Mouse (Mus musculus): ENCODE results near the gene Maob.

Gene Maob

DNA sequence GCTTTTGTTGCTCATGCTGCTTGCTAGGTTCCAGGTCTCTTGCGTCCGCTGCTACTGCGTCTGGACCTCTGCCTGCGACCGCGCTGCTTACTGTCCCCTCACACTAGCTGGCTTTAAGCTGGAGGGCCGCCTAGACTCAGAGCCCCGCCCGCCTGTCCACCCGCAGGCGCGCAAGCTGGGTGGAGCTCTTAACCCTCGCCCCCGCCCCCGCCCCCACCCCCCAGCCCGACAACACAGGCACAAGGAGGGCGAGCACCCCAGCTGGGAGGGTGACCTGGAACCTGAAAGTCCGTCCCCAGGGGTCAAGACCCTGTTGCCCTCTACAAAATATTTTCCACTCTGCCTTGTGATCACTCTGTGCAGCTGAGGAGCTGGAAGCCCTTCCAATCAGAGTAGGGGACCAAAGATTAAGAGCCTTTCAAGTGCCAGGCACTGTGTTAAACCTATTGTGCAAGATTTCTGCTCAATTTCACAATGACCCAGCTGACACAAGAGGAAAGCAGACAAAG, at the start of gene Maob:
Gene Maob, minus strand, starts transcription at position 106 of the 509 bp plus-strand sequence.
- no peak for ATAC-seq (ENCODE audit: insufficient number of reproducible peaks, low FRiP score, low TSS enrichment)

DNA sequence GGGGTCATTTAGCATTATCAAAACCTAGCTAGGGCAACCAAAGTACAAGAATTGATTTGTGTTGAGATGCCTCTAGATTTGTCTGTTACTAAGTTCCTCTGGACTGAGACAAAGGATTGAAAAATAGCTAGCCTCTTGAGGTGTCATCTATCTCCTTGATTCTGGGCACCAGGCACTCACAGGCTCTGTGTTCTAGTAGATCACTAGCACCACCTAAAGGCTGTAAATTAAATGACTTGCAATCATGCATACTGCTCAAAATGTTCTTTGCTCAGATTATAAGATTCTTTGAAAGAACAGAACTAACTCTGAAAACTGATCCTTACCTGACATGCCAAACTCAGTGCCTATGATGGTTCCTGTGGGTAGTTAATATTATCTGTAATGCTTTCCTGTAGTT, 43.1 kb upstream of the Maob start:
- no peak for ATAC-seq (ENCODE audit: insufficient number of reproducible peaks, low FRiP score, low TSS enrichment)

DNA sequence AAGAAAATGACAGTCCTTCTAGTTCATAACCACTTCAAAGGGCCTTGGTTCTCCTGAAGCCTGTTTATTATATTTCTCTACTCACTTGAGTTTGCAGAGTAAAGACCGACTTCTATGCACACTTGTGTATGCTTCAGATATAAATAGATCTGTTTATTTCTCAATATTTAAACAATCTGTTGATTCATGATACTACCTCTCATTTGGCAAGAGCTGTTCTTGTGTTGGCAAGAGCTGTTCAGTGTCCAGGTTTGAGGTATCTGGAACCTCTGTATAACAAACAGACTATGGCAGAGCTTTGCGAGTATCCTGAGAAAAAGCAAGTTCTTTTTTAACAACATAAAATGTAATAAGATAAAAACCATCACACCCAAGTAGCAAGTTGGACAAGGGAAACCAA, 28.9 kb upstream of the Maob start:
- ATAC-seq (ENCODE audit: insufficient number of reproducible peaks, low FRiP score, low TSS enrichment): no peak

DNA sequence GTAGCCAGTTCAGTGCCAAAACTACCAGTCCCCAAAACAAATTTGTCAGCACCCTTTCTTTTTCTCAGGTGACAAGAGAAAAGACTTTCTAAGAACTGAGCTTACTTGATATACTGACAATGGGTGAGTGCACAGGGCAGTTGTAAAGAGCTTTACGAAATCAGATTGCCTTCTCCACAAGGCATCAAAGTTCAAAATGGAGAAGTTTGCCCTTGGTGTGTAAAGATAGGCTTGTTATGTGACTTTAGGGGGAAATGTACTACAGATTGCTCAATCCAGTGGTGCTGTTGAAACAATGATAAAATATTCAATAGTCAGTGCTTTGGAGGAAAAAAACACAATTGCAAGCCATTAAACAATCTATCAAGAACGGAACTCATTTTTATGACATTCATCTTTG, 24.3 kb upstream of the Maob start:
- ATAC-seq (ENCODE audit: insufficient number of reproducible peaks, low FRiP score, low TSS enrichment): no peak

DNA sequence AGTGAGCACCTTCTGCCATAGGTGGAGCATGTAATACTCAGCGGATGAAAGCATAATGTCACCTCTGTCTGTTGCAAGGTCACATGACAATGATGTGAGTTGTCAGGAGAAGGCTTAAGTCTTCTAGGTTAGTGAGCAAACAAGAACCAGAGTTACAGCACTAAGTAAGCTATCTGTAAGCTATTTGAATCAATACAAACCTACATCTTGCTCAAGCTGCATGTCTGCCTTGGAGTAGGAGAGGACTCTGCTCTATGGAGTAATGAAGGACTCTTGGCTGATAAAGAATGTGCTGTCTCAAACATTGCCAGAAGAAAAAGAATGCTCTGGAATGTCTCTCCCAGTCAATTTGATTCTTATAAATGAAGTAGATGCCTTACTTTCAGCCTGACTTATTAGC, 20.1 kb upstream of the Maob start:
- no peak for ATAC-seq (ENCODE audit: insufficient number of reproducible peaks, low FRiP score, low TSS enrichment)

DNA sequence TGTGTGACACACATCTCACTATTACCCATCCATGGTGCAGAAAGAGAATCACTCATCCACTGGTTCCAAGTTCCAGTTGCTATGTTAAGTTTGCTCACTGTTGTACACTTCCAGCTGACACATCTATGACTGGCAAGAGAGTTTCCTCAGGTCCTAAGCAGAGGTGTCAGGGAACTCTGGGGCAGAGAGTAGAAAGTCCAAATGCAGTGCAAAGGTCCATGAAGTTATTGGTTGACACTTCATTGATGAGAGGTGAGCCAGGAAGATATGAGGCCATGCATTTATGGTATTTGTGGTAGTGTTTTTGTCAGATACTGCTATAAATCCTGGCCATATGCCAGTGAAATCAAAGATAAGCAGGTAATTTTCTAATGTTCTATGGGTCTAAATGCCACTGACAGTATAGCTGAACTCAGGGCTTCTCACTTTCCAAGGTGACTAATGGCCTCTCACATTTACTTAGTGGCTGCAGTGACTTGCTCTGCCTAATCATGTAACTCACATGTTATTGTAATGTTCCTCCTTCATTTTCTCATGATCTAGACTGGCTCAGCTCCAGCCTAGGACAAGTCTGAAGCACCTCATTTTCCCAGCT, 19.4 kb upstream of the Maob start:
- no peak for ATAC-seq (ENCODE audit: insufficient number of reproducible peaks, low FRiP score, low TSS enrichment)

DNA sequence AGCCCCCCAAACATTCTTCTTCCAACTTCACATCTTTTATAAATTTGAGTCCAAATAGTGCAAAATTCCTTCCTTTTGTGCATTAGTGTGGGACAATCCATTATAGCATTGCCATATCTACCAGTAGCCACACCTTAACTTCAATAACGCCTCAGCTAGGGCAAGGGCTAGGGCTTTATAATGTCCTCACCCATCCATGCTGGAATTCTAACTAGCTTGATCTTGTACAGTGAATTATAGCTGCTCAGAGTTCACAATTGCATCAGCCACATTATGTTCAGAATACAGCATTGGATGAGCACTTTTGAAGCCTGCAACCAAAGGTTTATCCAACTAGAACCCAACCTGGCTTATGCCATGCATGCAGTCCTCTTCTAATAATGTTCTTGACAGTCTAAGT, 8.9 kb upstream of the Maob start:
- no peak for ATAC-seq (ENCODE audit: insufficient number of reproducible peaks, low FRiP score, low TSS enrichment)

DNA sequence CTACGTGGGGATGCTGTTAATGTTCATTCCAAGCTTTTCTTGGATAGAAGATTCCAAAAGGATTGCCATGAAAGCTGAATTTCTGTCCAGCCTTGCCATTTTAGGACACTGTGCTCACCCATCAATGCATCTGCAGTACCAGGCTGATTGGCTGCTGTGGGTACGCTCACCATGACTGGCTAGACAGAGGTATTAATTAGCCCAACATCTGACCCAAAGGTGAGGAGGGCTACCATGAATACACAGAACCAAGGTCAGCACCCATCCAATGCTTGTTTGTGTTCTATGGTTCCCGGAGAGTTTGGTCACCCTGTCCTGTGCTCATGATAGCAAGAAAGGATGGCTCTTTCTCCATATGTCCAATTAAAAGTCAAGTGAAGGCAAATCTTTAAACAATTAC, 1.2 kb downstream of the Maob start:
- ATAC-seq (ENCODE audit: insufficient number of reproducible peaks, low FRiP score, low TSS enrichment): no peak

DNA sequence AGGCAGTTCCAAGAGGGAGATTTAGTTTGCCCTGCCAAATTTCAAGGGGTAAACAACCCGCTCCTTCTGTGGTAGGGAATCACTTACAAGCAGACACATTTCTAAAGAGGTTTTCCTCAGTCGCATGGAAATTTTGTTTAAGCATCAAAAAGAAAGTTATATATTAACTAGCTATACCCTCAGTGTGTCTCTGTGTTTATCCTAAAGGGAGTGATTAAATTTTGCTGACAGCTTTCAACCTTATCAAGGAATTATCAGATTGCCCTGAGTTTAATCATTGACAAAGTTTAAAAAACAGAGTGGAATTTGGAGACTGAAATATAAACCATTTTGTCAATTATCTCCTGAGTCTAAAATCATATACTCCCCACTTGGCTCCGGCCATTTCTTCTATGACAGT, 5.1 kb downstream of the Maob start:
- no peak for ATAC-seq (ENCODE audit: insufficient number of reproducible peaks, low FRiP score, low TSS enrichment)

DNA sequence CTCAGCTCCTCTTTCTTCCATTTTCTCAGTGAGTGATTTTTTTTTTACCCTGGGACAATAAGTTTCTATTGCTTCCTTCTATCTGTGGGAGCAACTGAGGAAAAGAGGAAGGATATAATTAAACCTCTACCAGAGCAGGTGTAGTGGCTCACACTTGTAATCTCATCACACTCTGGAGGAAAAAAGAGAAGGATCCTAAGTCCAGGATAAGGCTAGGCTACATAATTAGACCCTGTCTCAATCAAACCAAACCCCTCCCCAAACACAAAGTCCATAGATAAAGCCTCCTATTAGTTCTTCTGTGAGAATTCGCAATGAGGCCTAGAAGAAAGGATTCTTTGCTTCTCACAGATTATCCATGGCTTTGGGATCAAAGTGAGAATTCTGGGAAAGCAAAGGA, 49.7 kb downstream of the Maob start:
- ATAC-seq (ENCODE audit: insufficient number of reproducible peaks, low FRiP score, low TSS enrichment): no peak

DNA sequence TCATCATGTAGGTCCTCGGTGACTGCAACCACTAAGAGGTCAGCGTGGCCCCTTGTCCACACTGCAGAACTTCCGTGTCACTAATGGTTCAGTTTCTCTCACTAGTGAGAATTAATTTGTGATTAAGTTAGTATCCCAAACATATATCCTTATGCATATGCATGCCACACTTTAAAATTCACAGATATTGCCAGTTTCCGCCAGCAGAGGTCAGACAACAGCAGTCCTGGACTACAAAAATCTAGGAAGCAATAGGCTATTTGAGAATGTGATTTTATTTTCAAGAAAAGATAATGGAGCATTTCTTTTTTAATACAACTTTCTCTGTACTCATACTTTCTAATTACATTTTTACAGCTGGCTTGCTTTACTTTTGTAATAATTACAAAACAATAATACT, 51.0 kb downstream of the Maob start:
- ATAC-seq (ENCODE audit: insufficient number of reproducible peaks, low FRiP score, low TSS enrichment): no peak

DNA sequence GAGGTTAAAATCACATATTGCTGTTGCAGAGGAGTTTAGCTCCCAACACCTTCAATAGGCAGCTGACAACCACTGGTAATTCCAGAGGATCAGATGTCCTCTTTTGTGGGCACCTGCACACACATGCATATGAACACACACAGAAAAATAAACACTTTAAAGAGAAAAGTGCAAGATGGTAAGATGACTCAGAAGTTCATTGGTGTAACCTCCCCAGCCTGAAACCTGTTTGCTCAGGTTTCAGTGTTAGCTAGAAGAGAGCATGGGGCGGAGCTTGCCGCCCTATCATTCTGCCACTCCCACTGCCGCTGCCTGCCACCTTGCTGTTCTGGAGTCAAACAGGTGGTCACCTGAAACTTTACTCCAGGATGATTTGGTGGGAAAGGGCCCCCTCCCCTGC, 55.7 kb downstream of the Maob start:
- ATAC-seq (ENCODE audit: insufficient number of reproducible peaks, low FRiP score, low TSS enrichment): no peak

DNA sequence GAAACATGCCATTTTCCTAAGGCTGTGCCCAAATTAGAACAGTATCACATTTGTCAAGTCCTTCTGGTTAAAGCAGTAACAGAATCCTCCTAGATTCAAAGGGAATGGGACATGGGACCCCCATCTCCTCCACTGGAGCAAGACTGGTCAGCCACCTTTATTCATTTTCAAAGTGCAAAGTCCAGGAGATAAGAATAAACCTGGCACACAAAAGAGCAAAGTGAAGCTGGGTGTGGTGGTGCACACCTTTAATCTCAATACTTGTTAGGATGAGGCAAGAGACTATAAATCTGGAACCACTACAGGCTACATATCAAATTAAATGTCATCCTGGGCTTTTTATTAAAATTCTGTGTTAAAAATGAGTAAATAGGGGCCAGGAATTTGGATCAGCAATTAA, 62.4 kb downstream of the Maob start:
- no peak for ATAC-seq (ENCODE audit: insufficient number of reproducible peaks, low FRiP score, low TSS enrichment)

DNA sequence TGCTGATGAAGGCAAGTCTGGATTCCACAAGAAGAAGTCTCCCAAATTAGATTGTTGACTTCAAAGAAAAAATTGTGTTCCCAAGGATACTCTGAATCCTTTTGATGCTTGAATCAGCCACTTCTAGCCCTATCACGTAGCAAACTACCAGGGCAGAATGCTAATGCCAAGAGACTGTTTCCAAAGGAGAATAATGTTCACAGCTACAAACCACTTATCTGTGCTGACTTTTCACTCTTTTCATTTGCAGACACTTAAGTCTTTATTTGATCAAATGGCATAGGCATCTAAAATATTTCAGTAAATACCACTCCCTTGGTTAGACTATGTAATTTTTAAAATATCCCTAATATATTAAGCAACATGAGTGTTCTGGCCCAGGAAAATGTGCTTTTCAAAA, 68.2 kb downstream of the Maob start:
- ATAC-seq (ENCODE audit: insufficient number of reproducible peaks, low FRiP score, low TSS enrichment): no peak

DNA sequence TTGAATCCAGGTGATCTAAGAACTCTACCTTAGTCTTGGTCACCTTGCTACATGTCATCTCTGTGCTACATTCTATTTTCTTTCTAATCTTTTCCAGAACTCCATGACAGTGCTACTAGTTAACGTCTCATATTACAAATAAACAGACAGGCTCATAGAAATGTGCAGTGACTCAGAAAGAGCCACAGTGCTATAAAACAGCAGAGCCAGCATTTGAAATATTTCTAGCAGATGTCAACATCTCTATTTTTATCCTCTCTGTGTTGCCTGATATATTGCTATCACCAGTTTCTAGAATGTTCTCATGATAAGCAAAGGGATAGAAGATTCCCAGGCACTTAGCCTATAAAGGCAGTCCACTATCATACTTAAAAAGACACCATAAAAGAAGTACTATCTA, 103.1 kb downstream of the Maob start:
- ATAC-seq (ENCODE audit: insufficient number of reproducible peaks, low FRiP score, low TSS enrichment): no peak

DNA sequence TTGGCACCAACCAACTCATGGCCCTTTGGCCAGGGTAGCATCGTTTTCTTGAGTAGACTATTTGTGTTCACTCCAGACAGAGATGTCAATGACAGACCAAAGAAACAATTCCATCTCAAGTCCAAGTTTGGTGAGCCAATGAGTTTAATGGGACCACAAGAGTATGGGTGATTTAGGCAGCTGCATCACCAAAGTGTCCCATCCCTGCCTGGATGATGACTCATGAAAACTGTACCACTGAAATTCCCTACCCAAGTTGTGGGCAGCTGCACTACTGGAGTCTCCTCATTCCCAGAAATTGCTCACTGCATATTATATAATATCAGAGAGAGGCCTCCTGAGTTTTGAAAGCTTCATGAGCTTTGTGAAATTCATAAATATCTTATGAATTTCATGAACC, 111.1 kb downstream of the Maob start:
- no peak for ATAC-seq (ENCODE audit: insufficient number of reproducible peaks, low FRiP score, low TSS enrichment)

Data from cerebellum, adult (tissue).